Mouse (Mus musculus) lung, embryonic 15.5 days (tissue): ENCODE data around the gene Dll4. TPM values are rescaled to one million over a fixed set of nuclear protein-coding genes. Genes with fewer than 3 reads are reported as not detected.

Experiments used
- ATAC-seq: fragments of 200-750 bp; cut with Nextera tagmentation; 2 replicates; pipeline ENCODE4 v1.8.0; 2017; ENCODE audit warnings: moderate number of reproducible peaks, borderline replicate concordance; ENCODE audit not compliant: low FRiP score, low TSS enrichment; ENCODE audit errors: extremely low read depth
- H3K27ac ChIP-seq: fragments of 300-500 bp; sonication (generic); 2 replicates; pipeline ENCODE4 v1.5.1; 2015; ENCODE audit warnings: moderate library complexity, mild to moderate bottlenecking, inconsistent platforms
- H3K27me3 ChIP-seq: fragments of 300-500 bp; sonication (generic); 2 replicates; pipeline ENCODE4 v1.6.1; 2015; ENCODE audit warnings: inconsistent platforms
- H3K36me3 ChIP-seq: fragments of 300-500 bp; sonication (generic); 2 replicates; pipeline ENCODE4 v1.6.1; 2015; ENCODE audit warnings: inconsistent platforms
- H3K4me1 ChIP-seq: fragments of 300-500 bp; sonication (generic); 2 replicates; pipeline ENCODE4 v1.6.1; 2015; ENCODE audit warnings: inconsistent platforms
- H3K4me2 ChIP-seq: fragments of 300-500 bp; sonication (generic); 2 replicates; pipeline ENCODE4 v1.6.1; 2015; ENCODE audit warnings: inconsistent platforms, mild to moderate bottlenecking, moderate library complexity
- H3K4me3 ChIP-seq: fragments of 300-500 bp; sonication (generic); 2 replicates; pipeline ENCODE4 v1.5.1; 2015; ENCODE audit warnings: mild to moderate bottlenecking, inconsistent platforms
- H3K9ac ChIP-seq: fragments of 300-500 bp; sonication (generic); 2 replicates; pipeline ENCODE4 v1.6.1; 2015; ENCODE audit warnings: inconsistent platforms
- H3K9me3 ChIP-seq: fragments of 300-500 bp; sonication (generic); 2 replicates; pipeline ENCODE4 v1.6.1; 2016; ENCODE audit warnings: inconsistent platforms
- WGBS: fragments of 180-500 bp; shearing (Covaris S2); methylation state at CpG from one replicate; pipeline ENCODE4 v1.1.7; 2015; 5-methylcytosine and 5-hydroxymethylcytosine counted together
- polyA plus RNA-seq: library from polyadenylated mRNA; unstranded; fragments of >200 nt; fragmentation: Nextera tagmentation; extraction: Ambion mirVana; gene quantifications from 2 replicates; pipeline ENCODE4 v1.2.1, GENCODE M21; 2015

Gene Dll4
- 13.6 and 14.7 TPM in 2 replicates for polyA plus RNA-seq

GRCm38 (mm10) chr2:119325568-119326143, at the start of gene Dll4:
Gene Dll4, plus strand, starts transcription at chr2:119325784.
- H3K27me3 ChIP-seq = peaks cover 84% of the 10 kb centered on the region
- peak within 1 kb of the TSS; percentile 93 for H3K4me2 ChIP-seq
- under 1% methylated on average over 33 of the region's 33 CpGs for WGBS
- no peaks in the 10 kb centered on the region for H3K9me3 ChIP-seq
- H3K36me3 ChIP-seq = no peaks in the 10 kb centered on the region
- peak within 1 kb of the TSS; percentile 54 for H3K4me3 ChIP-seq
- H3K4me1 ChIP-seq = peaks cover 90% of the 10 kb centered on the region
- peak; percentile 50 for ATAC-seq
- peak within 1 kb of the TSS; percentile 46 for H3K27ac ChIP-seq
- peak within 1 kb of the TSS; percentile 44 for H3K9ac ChIP-seq

- H3K4me3 ChIP-seq = no peak overlapping the region
- ATAC-seq = no peak
- no peaks in the 10 kb centered on the region for H3K36me3 ChIP-seq
- no peak overlapping the region for H3K9ac ChIP-seq
- H3K9me3 ChIP-seq = no peaks in the 10 kb centered on the region
- no peaks in the 10 kb centered on the region for H3K27me3 ChIP-seq
- 81% methylated on average over 7 of the region's 7 CpGs for WGBS
- no peak overlapping the region for H3K27ac ChIP-seq
- H3K4me2 ChIP-seq = no peak overlapping the region
- no peaks in the 10 kb centered on the region for H3K4me1 ChIP-seq
Observed at GRCm38 (mm10) chr2:119276926-119277325, 48.7 kb upstream of the Dll4 start.

- no peak for ATAC-seq
- Histone ChIP-seq H3K9me3 (no peaks in the 10 kb centered on the region), H3K27ac (no peak overlapping the region), H3K36me3 (no peaks in the 10 kb centered on the region), H3K9ac (no peak overlapping the region), H3K4me2 (no peak overlapping the region), H3K4me1 (no peaks in the 10 kb centered on the region), H3K27me3 (no peaks in the 10 kb centered on the region), H3K4me3 (no peak overlapping the region)
- WGBS = 85% methylated on average over 23 of the region's 23 CpGs
Observed at GRCm38 (mm10) chr2:119277810-119278209, 47.8 kb upstream of the Dll4 start.

GRCm38 (mm10) chr2:119281899-119282565, 43.6 kb upstream of the Dll4 start:
- Histone ChIP-seq H3K4me2 (no peak overlapping the region), H3K4me3 (no peak overlapping the region), H3K9me3 (no peaks in the 10 kb centered on the region), H3K9ac (no peak overlapping the region), H3K4me1 (no peaks in the 10 kb centered on the region), H3K36me3 (no peaks in the 10 kb centered on the region), H3K27ac (no peak overlapping the region), H3K27me3 (no peaks in the 10 kb centered on the region)
- 50% methylated on average over 7 of the region's 7 CpGs for WGBS
- peak; percentile 83 for ATAC-seq

- ATAC-seq = no peak
- Histone ChIP-seq H3K4me1 (peaks cover 9% of the 10 kb centered on the region), H3K4me2 (no peak overlapping the region), H3K27ac (no peak overlapping the region), H3K36me3 (peaks cover 23% of the 10 kb centered on the region), H3K9ac (no peak overlapping the region), H3K9me3 (no peaks in the 10 kb centered on the region), H3K4me3 (no peak overlapping the region), H3K27me3 (no peaks in the 10 kb centered on the region)
- 75% methylated on average over 5 of the region's 5 CpGs for WGBS
Observed at GRCm38 (mm10) chr2:119287372-119287771, 38.2 kb upstream of the Dll4 start.

GRCm38 (mm10) chr2:119288270-119288882, 37.2 kb upstream of the Dll4 start, which contains the start of gene Vps18:
Gene Vps18, plus strand, starts transcription at chr2:119288740.
- Histone ChIP-seq H3K9me3 (no peaks in the 10 kb centered on the region), H3K4me1 (peaks cover 9% of the 10 kb centered on the region), H3K9ac (peak within 1 kb of the TSS; percentile 76), H3K36me3 (peaks cover 33% of the 10 kb centered on the region), H3K27me3 (no peaks in the 10 kb centered on the region), H3K27ac (peak within 1 kb of the TSS; percentile 42), H3K4me2 (peak within 1 kb of the TSS; percentile 87), H3K4me3 (peak within 1 kb of the TSS; percentile 77)
- under 1% methylated on average over 31 of the region's 31 CpGs for WGBS
- ATAC-seq = peak; percentile 92

GRCm38 (mm10) chr2:119289014-119289416, 36.6 kb upstream of the Dll4 start:
- Histone ChIP-seq H3K9me3 (no peaks in the 10 kb centered on the region), H3K27ac (peak overlapping the region; percentile 42), H3K4me2 (peak overlapping the region; percentile 87), H3K9ac (peak overlapping the region; percentile 76), H3K4me1 (peaks cover 9% of the 10 kb centered on the region), H3K27me3 (no peaks in the 10 kb centered on the region), H3K36me3 (peaks cover 39% of the 10 kb centered on the region), H3K4me3 (peak overlapping the region; percentile 77)
- no peak for ATAC-seq
- 1% methylated on average over 11 of the region's 11 CpGs for WGBS

- Histone ChIP-seq H3K27ac (no peak overlapping the region), H3K27me3 (no peaks in the 10 kb centered on the region), H3K9ac (no peak overlapping the region), H3K36me3 (peaks cover 65% of the 10 kb centered on the region), H3K4me3 (no peak overlapping the region), H3K4me1 (peaks cover 9% of the 10 kb centered on the region), H3K9me3 (no peaks in the 10 kb centered on the region), H3K4me2 (no peak overlapping the region)
- ATAC-seq = no peak
- WGBS = 92% methylated on average over 5 of the region's 5 CpGs
Observed at GRCm38 (mm10) chr2:119292281-119292680, 33.3 kb upstream of the Dll4 start.

- Histone ChIP-seq H3K4me2 (no peak overlapping the region), H3K27ac (no peak overlapping the region), H3K36me3 (peaks cover 71% of the 10 kb centered on the region), H3K27me3 (no peaks in the 10 kb centered on the region), H3K4me1 (peaks cover 9% of the 10 kb centered on the region), H3K9me3 (no peaks in the 10 kb centered on the region), H3K4me3 (no peak overlapping the region), H3K9ac (no peak overlapping the region)
- WGBS = 90% methylated on average over 17 of the region's 17 CpGs
- no peak for ATAC-seq
Observed at GRCm38 (mm10) chr2:119292852-119293251, 32.7 kb upstream of the Dll4 start.

GRCm38 (mm10) chr2:119293311-119293710, 32.3 kb upstream of the Dll4 start:
- Histone ChIP-seq H3K4me3 (no peak overlapping the region), H3K9ac (no peak overlapping the region), H3K4me1 (peaks cover 9% of the 10 kb centered on the region), H3K4me2 (no peak overlapping the region), H3K27me3 (no peaks in the 10 kb centered on the region), H3K9me3 (no peaks in the 10 kb centered on the region), H3K27ac (no peak overlapping the region), H3K36me3 (peaks cover 73% of the 10 kb centered on the region)
- WGBS = 92% methylated on average over 17 of the region's 17 CpGs
- no peak for ATAC-seq

- no peak overlapping the region for H3K4me2 ChIP-seq
- no peaks in the 10 kb centered on the region for H3K27me3 ChIP-seq
- no peaks in the 10 kb centered on the region for H3K9me3 ChIP-seq
- H3K4me1 ChIP-seq = peaks cover 10% of the 10 kb centered on the region
- no peak overlapping the region for H3K27ac ChIP-seq
- peaks cover 78% of the 10 kb centered on the region for H3K36me3 ChIP-seq
- no peak overlapping the region for H3K9ac ChIP-seq
- H3K4me3 ChIP-seq = no peak overlapping the region
- WGBS = 92% methylated on average over 34 of the region's 34 CpGs
- no peak for ATAC-seq
Observed at GRCm38 (mm10) chr2:119293776-119294390, 31.7 kb upstream of the Dll4 start.

GRCm38 (mm10) chr2:119294411-119294810, 31.2 kb upstream of the Dll4 start:
- Histone ChIP-seq H3K9ac (no peak overlapping the region), H3K36me3 (peaks cover 82% of the 10 kb centered on the region), H3K4me1 (peaks cover 13% of the 10 kb centered on the region), H3K27me3 (no peaks in the 10 kb centered on the region), H3K27ac (no peak overlapping the region), H3K4me2 (no peak overlapping the region), H3K4me3 (no peak overlapping the region), H3K9me3 (no peaks in the 10 kb centered on the region)
- WGBS = 89% methylated on average over 18 of the region's 18 CpGs
- ATAC-seq = no peak
